Mouse (Mus musculus): ENCODE measurements around the gene Tbx1. TPM values are rescaled to one million over a fixed set of nuclear protein-coding genes. Genes with fewer than 3 reads are reported as not detected.

Gene Tbx1
- total RNA-seq, 1 experiment = 0.27 TPM

DNA sequence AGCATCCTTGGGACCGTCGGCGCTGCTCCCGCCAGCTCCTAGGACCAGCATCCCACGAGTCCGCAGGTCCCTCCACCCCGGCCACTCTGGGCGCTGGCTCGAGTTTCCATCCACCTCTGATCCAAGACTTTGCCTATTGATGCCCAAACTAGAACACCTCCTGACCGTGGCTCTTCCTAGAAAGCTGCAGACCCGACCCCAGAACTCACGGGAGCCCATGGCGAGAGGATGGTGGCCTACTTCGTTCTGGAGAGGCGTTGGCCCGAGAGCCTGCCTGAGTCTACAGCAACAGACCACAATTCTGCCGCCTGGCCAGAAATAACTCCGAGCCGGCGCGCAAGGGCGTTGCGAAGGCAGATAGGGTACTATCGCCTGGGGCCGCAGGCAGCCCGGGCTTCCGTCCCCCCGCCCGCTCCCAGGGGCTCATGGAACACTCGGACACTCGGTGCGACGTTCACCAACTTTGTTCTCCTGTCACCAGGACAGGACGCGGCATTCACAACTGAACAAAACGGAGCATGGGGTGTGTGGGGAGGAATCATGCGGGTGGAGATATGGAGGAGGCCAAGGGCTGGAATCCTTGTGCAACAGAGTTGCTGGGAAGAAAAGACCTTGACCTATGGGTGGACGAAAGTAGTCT is 31.0 kb upstream of the Tbx1 start:
- peaks cover 0 to 11% of the 10 kb centered on the region in 2 experiments; a peak in 1 of 4 replicates for H3K4me1 ChIP-seq (ENCODE audit: control insufficient read depth in 2 of 2, insufficient read depth in 2 of 2, low read length in 2 of 2, poor library complexity in 1 of 2)
- in situ Hi-C loops (cut with MboI; ENCODE audit: low sequenced_read_pairs in 2 of 2, unreplicated experiment in 2 of 2) = loop anchor here in 1 of 2 experiments (5.0 to 25.0 kb wide), 3 partner anchors 39 to 809 kb away; no protein-coding TSS in a partner anchor
- H3K27ac ChIP-seq (ENCODE audit: insufficient read depth, low read depth, low read length, poor library complexity, severe bottlenecking) = no peak overlapping the region
- H3K9me3 ChIP-seq (ENCODE audit: control insufficient read depth, insufficient read depth, low read depth, low read length) = no peaks in the 10 kb centered on the region
- H3K4me3 ChIP-seq (ENCODE audit: insufficient read depth in 1 of 2, low read depth in 1 of 2, low read length in 2 of 2, poor library complexity in 1 of 2, severe bottlenecking in 1 of 2) = peak overlapping the region; percentile 57 to 75
- peak overlapping the region; percentile 59; the same call in 1 of the 2 replicates for H3K9ac ChIP-seq (ENCODE audit: insufficient read depth, low read depth, low read length, poor library complexity, severe bottlenecking)
- no peak for DNase-seq (ENCODE audit: low read depth, low spot score)
- no peak for TF ChIP-seq HCFC1 (IDR thresholded peaks at IDR 0.05; ENCODE audit: borderline replicate concordance, insufficient read depth, low read length)
- TF ChIP-seq CHD2 (IDR thresholded peaks at IDR 0.05; ENCODE audit: low read depth, low read length) = no peak
- TF ChIP-seq ZC3H11A (IDR thresholded peaks at IDR 0.05; ENCODE audit: borderline replicate concordance, low read depth, low read length) = no peak
- no peak for TF ChIP-seq MAFK (IDR thresholded peaks at IDR 0.05; ENCODE audit: insufficient read depth, low read depth, low read length)
- TF ChIP-seq ZNF384 (IDR thresholded peaks at IDR 0.05; ENCODE audit: low read depth, low read length) = no peak
- no peaks in the 10 kb centered on the region for H3K36me3 ChIP-seq (ENCODE audit: control insufficient read depth, insufficient read depth, low read length, poor library complexity, severe bottlenecking)

DNA sequence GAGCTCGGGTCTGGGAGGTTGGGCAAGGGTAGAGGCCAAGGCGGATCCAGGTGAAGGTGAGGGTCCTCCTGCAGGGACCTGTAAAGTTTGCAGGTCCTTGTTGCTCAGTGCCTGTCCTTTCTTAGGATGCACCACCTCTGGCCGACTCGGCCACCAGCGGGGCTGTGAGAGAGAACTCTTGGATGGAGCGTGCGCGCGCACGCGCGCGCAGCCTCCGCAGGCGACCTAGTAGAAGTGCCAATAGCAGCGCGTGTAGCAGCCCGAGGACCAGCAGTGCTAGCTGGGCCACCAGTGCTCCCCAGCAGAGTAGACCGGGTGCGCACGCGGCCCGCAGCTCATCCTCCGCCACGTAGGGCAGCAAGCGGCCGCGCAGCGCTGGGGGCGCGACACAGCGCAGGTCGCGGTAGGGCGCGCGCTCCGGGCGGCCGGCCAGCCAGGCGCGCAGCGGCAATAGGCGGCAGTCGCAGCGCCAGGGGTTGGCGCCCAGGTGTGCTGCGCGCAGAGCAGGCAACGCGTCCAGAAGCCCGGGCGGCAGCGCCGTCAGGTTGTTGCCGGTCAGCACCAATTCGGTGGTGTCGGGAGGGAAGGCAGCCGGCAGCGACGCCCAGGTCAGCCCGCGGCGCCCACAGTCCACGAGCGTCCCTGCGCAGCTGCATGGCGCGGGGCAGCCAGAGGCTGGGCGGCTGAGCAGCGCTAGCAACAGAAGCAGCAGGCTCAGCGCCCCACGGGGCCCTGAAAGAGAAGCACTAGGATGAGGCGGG is 30.3 kb upstream of the Tbx1 start:
- in situ Hi-C loops (cut with MboI; ENCODE audit: low sequenced_read_pairs in 2 of 2, unreplicated experiment in 2 of 2) = loop anchor here in 1 of 2 experiments (5.0 to 25.0 kb wide), 3 partner anchors 38 to 808 kb away; no protein-coding TSS in a partner anchor
- peak overlapping the region; percentile 59 for H3K9ac ChIP-seq (ENCODE audit: insufficient read depth, low read depth, low read length, poor library complexity, severe bottlenecking)
- TF ChIP-seq HCFC1 (IDR thresholded peaks at IDR 0.05; ENCODE audit: borderline replicate concordance, insufficient read depth, low read length) (no peak), ZNF384 (IDR thresholded peaks at IDR 0.05; ENCODE audit: low read depth, low read length) (no peak), MAFK (IDR thresholded peaks at IDR 0.05; ENCODE audit: insufficient read depth, low read depth, low read length) (no peak), ZC3H11A (IDR thresholded peaks at IDR 0.05; ENCODE audit: borderline replicate concordance, low read depth, low read length) (no peak), CHD2 (IDR thresholded peaks at IDR 0.05; ENCODE audit: low read depth, low read length) (no peak)
- no peaks in the 10 kb centered on the region for H3K36me3 ChIP-seq (ENCODE audit: control insufficient read depth, insufficient read depth, low read length, poor library complexity, severe bottlenecking)
- DNase-seq (ENCODE audit: low read depth, low spot score) = no peak
- H3K4me1 ChIP-seq (ENCODE audit: control insufficient read depth in 2 of 2, insufficient read depth in 2 of 2, low read length in 2 of 2, poor library complexity in 1 of 2) = peaks cover 0 to 11% of the 10 kb centered on the region in 2 experiments; a peak in 1 of 4 replicates
- H3K27ac ChIP-seq (ENCODE audit: insufficient read depth, low read depth, low read length, poor library complexity, severe bottlenecking) = no peak overlapping the region
- H3K9me3 ChIP-seq (ENCODE audit: control insufficient read depth, insufficient read depth, low read depth, low read length) = no peaks in the 10 kb centered on the region
- peak overlapping the region; percentile 57 to 75 for H3K4me3 ChIP-seq (ENCODE audit: insufficient read depth in 1 of 2, low read depth in 1 of 2, low read length in 2 of 2, poor library complexity in 1 of 2, severe bottlenecking in 1 of 2)

DNA sequence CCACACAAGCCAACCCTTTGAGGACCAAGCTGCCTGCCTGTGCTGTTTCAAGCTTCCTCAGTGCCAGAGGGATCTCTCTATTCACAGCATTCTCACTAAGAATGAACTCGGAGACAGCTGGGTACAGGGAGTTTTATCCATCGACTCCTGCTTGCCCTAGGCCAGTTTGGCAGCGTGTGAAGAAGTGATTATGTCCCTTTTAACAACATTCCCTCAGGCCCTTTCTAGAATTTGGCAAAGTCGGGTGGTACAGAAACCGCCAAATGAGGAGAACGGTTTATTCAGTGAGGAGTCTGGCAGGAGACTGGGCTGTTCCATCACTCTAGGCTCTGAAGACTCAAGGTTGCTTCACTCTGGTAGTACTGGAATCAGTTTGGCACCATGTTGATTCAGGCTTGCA is 29.7 kb upstream of the Tbx1 start:
- TF ChIP-seq CHD2 (IDR thresholded peaks at IDR 0.05; ENCODE audit: low read depth, low read length) = no peak
- TF ChIP-seq MAFK (IDR thresholded peaks at IDR 0.05; ENCODE audit: insufficient read depth, low read depth, low read length) = no peak
- no peak for TF ChIP-seq HCFC1 (IDR thresholded peaks at IDR 0.05; ENCODE audit: borderline replicate concordance, insufficient read depth, low read length)
- no peak for TF ChIP-seq ZC3H11A (IDR thresholded peaks at IDR 0.05; ENCODE audit: borderline replicate concordance, low read depth, low read length)
- no peak for TF ChIP-seq ZNF384 (IDR thresholded peaks at IDR 0.05; ENCODE audit: low read depth, low read length)
- Histone ChIP-seq H3K9ac (ENCODE audit: insufficient read depth, low read depth, low read length, poor library complexity, severe bottlenecking) (no peak overlapping the region), H3K36me3 (ENCODE audit: control insufficient read depth, insufficient read depth, low read length, poor library complexity, severe bottlenecking) (no peaks in the 10 kb centered on the region), H3K4me1 (ENCODE audit: control insufficient read depth in 2 of 2, insufficient read depth in 2 of 2, low read length in 2 of 2, poor library complexity in 1 of 2) (peaks cover 0 to 11% of the 10 kb centered on the region in 2 experiments; a peak in 1 of 4 replicates), H3K9me3 (ENCODE audit: control insufficient read depth, insufficient read depth, low read depth, low read length) (no peaks in the 10 kb centered on the region), H3K27ac (ENCODE audit: insufficient read depth, low read depth, low read length, poor library complexity, severe bottlenecking) (no peak overlapping the region), H3K4me3 (ENCODE audit: insufficient read depth in 1 of 2, low read depth in 1 of 2, low read length in 2 of 2, poor library complexity in 1 of 2, severe bottlenecking in 1 of 2) (peak overlapping the region; percentile 57 to 75; a peak in 2 of 4 replicates)
- DNase-seq (ENCODE audit: low read depth, low spot score) = no peak
- in situ Hi-C loops (cut with MboI; ENCODE audit: low sequenced_read_pairs in 2 of 2, unreplicated experiment in 2 of 2) = loop anchor here in 1 of 2 experiments (5.0 to 25.0 kb wide), 3 partner anchors 38 to 808 kb away; no protein-coding TSS in a partner anchor

DNA sequence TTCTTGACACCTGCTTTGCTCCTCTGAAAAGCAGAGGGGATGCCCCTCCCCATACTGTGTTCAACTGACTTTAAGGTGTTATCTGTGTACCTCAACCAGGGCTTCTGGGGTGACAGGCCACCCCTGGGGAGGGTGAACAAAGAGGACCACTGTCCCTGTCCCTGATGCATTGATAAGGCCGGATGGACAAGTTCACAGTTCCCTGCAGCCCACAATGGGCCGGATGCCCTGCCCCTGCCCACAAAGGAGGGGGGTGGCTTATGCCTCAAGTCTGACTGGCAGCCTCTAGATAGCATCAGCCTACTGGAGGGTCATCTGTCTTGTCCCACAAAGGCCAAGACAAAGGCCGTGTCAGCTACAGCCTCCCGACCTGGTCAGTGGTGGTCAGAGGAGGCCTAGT is 28.6 kb upstream of the Tbx1 start:
- in situ Hi-C loops (cut with MboI; ENCODE audit: low sequenced_read_pairs in 2 of 2, unreplicated experiment in 2 of 2) = loop anchor here in 1 of 2 experiments (25.0 kb wide), 1 partner anchor 807 kb away; no protein-coding TSS in a partner anchor

More for the DNA sequence above, 28.6 kb upstream of the Tbx1 start:
- no peaks in the 10 kb centered on the region for H3K36me3 ChIP-seq (ENCODE audit: control insufficient read depth, insufficient read depth, low read length, poor library complexity, severe bottlenecking)
- no peak for DNase-seq (ENCODE audit: low read depth, low spot score)
- TF ChIP-seq HCFC1 (IDR thresholded peaks at IDR 0.05; ENCODE audit: borderline replicate concordance, insufficient read depth, low read length) (no peak), MAFK (IDR thresholded peaks at IDR 0.05; ENCODE audit: insufficient read depth, low read depth, low read length) (no peak), ZNF384 (IDR thresholded peaks at IDR 0.05; ENCODE audit: low read depth, low read length) (no peak), CHD2 (IDR thresholded peaks at IDR 0.05; ENCODE audit: low read depth, low read length) (no peak), ZC3H11A (IDR thresholded peaks at IDR 0.05; ENCODE audit: borderline replicate concordance, low read depth, low read length) (no peak)
- no peak overlapping the region for H3K4me3 ChIP-seq (ENCODE audit: insufficient read depth in 1 of 2, low read depth in 1 of 2, low read length in 2 of 2, poor library complexity in 1 of 2, severe bottlenecking in 1 of 2)
- peaks cover 0 to 11% of the 10 kb centered on the region in 2 experiments; a peak in 1 of 4 replicates for H3K4me1 ChIP-seq (ENCODE audit: control insufficient read depth in 2 of 2, insufficient read depth in 2 of 2, low read length in 2 of 2, poor library complexity in 1 of 2)
- no peak overlapping the region for H3K27ac ChIP-seq (ENCODE audit: insufficient read depth, low read depth, low read length, poor library complexity, severe bottlenecking)
- H3K9me3 ChIP-seq (ENCODE audit: control insufficient read depth, insufficient read depth, low read depth, low read length) = no peaks in the 10 kb centered on the region
- no peak overlapping the region for H3K9ac ChIP-seq (ENCODE audit: insufficient read depth, low read depth, low read length, poor library complexity, severe bottlenecking)
